Mouse (Mus musculus) hindbrain, embryonic 10.5 days (tissue): ENCODE results near the gene Pappa. TPM values are rescaled to one million over a fixed set of nuclear protein-coding genes. Genes with fewer than 3 reads are reported as not detected.

Experiments used
- DNase-seq: peaks from one replicate; pipeline ENCODE4 v3.0.0-alpha.2; 2017; ENCODE audit warnings: low spot score
- H3K27ac ChIP-seq: fragments of 300-500 bp; sonication (generic); 2 replicates; pipeline ENCODE4 v1.5.1; 2016; ENCODE audit warnings: mild to moderate bottlenecking, moderate library complexity
- H3K27me3 ChIP-seq: fragments of 300-500 bp; sonication (generic); 2 replicates; pipeline ENCODE4 v1.6.1; 2016; ENCODE audit warnings: mild to moderate bottlenecking; ENCODE audit not compliant: poor library complexity, insufficient read depth, severe bottlenecking
- H3K36me3 ChIP-seq: fragments of 300-500 bp; sonication (generic); 2 replicates; pipeline ENCODE4 v1.6.1; 2016; ENCODE audit warnings: mild to moderate bottlenecking, moderate library complexity
- H3K4me1 ChIP-seq: fragments of 300-500 bp; sonication (generic); replicated peaks from 2 replicates; pipeline ENCODE4 v1.6.1; 2016; ENCODE audit warnings: mild to moderate bottlenecking
- H3K4me3 ChIP-seq: fragments of 300-500 bp; sonication (generic); 2 replicates; pipeline ENCODE4 v1.5.1; 2016; ENCODE audit warnings: mild to moderate bottlenecking, moderate library complexity
- H3K9me3 ChIP-seq: fragments of 300-500 bp; sonication (generic); 2 replicates; pipeline ENCODE4 v1.6.1; 2016; ENCODE audit warnings: mild to moderate bottlenecking, moderate library complexity
- WGBS: fragments of 180-500 bp; shearing (Covaris S2); methylation state at CpG from one replicate; pipeline ENCODE4 v1.1.7; 2016; 5-methylcytosine and 5-hydroxymethylcytosine counted together
- polyA plus RNA-seq: library from polyadenylated mRNA; unstranded; fragments of >200 nt; fragmentation: Nextera tagmentation; extraction: Ambion mirVana; gene quantifications from 2 replicates; pipeline ENCODE4 v1.2.1, GENCODE M21; 2016

The Pappa gene
- polyA plus RNA-seq, 1 experiment from 2014 or later: 0.75 TPM

DNA sequence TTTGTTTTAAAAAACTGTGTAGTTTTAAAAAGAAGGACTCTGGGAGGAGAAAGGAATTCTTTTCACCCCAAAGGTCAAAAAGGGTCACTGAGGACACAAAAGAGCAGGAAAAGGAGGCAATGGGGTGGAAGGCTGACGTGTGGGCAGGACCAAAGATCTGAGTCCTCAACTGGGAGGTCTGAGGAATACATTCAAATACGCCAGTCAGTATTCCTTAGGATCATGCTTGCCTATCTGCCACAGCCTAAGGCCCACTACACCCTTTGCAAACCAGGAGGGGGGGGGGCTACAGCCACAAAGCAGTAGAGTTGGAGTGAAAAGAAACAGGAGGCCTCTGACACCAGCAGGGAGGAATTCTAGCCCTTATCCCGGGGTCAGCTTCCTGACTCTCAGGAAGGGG is 121.5 kb downstream of the Pappa start:
- no peaks in the 10 kb centered on the region for H3K36me3 ChIP-seq
- DNase-seq: peak; percentile 56
- no peaks in the 10 kb centered on the region for H3K9me3 ChIP-seq
- H3K4me1 ChIP-seq: peaks cover 41% of the 10 kb centered on the region
- peaks cover 44% of the 10 kb centered on the region for H3K27me3 ChIP-seq
- peak overlapping the region; percentile 67; the same call in 1 of the 2 replicates for H3K27ac ChIP-seq
- H3K4me3 ChIP-seq: no peak overlapping the region
- 4% methylated on average over 3 of the region's 3 CpGs for WGBS

DNA sequence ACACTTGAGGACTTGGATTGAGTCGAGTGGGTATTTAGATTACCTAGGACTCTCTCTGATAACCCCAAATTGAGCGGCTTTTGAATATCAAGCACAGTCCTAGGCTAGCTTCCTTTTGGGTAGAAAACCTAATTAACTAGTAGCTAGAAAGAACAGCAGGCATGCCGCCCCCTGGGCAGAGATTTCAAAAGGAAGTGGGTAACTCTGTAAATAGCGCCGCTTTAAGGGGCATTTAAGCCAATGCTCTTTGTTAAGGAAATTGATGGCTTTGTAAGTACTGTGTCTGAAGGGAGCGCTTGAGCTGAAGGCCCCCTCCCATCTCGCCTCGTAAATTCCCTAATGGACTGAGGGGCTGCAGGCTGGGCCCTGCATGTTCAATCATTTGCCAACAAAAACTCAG is 128.2 kb downstream of the Pappa start:
- H3K9me3 ChIP-seq: no peaks in the 10 kb centered on the region
- peak; percentile 22 for DNase-seq
- 4% methylated on average over 8 of the region's 8 CpGs for WGBS
- H3K36me3 ChIP-seq: no peaks in the 10 kb centered on the region
- H3K4me3 ChIP-seq: no peak overlapping the region
- peaks cover 55% of the 10 kb centered on the region for H3K27me3 ChIP-seq
- no peak overlapping the region for H3K27ac ChIP-seq
- H3K4me1 ChIP-seq: peaks cover 12% of the 10 kb centered on the region

DNA sequence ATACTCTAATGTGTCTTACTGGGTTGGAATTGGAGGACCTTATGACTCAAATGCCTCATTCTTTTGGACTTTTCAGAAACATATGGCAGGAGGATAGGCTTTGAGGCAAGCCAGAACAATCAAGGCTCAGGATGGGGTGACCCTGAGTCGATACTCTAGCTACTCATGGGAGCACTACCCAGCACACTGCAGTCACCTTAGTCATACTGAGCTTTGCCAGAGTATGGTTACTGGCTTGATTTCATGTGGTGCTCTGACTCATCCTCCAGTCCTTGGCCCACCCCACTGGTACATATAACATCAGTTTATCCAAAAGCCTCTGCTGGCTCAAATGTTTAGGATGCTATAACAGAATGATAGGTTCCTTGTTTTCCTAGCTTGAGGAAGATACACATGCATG is 130.1 kb downstream of the Pappa start:
- Histone ChIP-seq H3K4me1 (peaks cover 15% of the 10 kb centered on the region), H3K27ac (no peak overlapping the region), H3K36me3 (no peaks in the 10 kb centered on the region), H3K9me3 (no peaks in the 10 kb centered on the region), H3K27me3 (peaks cover 45% of the 10 kb centered on the region), H3K4me3 (no peak overlapping the region)
- WGBS: 92% methylated on average over 1 of the region's 1 CpGs
- no peak for DNase-seq

DNA sequence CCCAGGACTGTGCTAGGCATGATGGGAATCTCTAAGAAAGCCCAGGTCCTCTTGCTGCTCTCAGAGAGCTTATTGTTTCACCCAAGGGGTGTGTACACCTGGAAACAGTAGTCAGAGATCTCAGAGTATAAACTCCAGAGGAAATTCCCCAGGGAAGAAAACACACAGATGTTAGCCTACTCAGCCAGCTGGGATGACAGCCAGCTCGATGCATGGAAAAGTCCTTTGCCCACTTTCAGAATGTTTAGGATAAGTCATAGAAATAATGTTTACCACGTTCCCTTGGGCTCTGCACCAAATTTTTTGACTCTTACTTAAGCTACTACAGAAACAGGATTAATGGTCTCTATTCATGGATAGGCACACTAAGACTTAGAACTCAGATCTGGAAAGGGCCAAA is 143.1 kb downstream of the Pappa start:
- Histone ChIP-seq H3K4me3 (no peak overlapping the region), H3K4me1 (no peaks in the 10 kb centered on the region), H3K27ac (no peak overlapping the region), H3K27me3 (no peaks in the 10 kb centered on the region), H3K36me3 (no peaks in the 10 kb centered on the region), H3K9me3 (no peaks in the 10 kb centered on the region)
- no peak for DNase-seq
- 76% methylated on average over 2 of the region's 2 CpGs for WGBS

DNA sequence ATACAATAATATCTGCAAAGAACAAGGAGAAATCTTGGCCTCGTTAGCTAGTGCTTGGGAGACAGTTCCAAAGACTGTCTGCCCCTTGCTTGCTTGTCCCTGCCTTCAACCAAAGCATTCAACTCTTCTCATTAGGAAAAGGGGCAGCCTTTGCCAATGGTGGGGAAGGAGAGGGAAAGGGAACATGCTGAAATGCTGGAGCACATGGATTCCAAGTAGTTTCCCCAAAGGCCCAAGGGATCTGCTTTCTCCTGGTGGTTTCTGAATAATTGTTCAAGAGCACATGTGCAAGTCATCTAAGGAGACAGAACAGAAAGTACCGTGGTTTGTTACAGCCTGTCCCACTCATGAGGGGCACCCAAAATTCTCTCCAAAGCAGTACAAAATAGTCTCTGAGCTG is 146.0 kb downstream of the Pappa start:
- no peaks in the 10 kb centered on the region for H3K4me1 ChIP-seq
- no peaks in the 10 kb centered on the region for H3K9me3 ChIP-seq
- DNase-seq: no peak
- no peak overlapping the region for H3K4me3 ChIP-seq
- 83% methylated on average over 2 of the region's 2 CpGs for WGBS
- peaks cover 6% of the 10 kb centered on the region; the same call in 1 of the 2 replicates for H3K27me3 ChIP-seq
- no peak overlapping the region for H3K27ac ChIP-seq
- H3K36me3 ChIP-seq: no peaks in the 10 kb centered on the region

DNA sequence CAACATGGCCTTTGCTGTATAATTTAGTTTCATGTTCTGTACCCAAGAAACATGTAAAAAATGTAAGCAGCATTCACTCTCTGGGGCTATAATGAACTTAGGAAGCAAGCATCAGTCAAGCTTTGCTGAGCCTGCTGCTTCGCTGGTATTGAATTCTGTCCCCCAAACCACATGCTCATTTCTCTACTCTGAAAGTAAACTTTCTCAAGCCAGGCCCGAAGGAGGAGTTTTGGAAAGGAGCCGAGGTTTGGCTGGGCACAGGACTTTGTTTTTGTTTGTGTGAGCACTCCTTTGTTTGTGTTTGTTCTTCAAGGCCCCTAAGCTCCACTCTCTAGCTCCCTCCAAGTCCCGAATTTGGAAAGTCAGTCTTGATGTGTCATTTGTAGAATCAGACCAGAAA is 148.3 kb downstream of the Pappa start:
- H3K36me3 ChIP-seq: no peaks in the 10 kb centered on the region
- 48% methylated on average over 4 of the region's 4 CpGs for WGBS

DNA sequence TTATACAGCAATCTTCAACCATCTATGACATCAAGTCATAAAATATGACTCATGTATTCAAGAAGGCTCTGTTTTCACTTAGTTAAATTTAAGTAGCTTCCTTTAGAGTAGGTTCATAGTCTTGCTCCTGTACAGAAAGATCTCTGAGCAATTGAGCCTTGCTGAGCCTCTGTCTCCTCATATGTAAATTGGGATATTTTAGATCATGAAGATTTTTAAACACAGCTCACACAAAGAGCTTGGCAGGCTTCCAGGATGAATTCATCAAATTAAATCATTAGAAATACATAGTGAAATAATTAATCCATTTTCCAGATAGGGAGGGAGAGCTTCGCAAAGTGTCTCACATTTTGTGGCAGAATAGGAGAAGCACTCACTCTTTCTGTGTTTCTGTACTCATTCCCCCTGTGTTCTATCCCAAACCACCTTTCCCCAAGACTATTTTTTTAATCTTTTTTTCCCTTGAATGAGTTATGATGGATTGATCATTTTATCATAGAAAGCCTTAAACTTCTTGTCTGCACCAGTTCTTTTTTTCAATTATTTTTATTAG is 149.4 kb downstream of the Pappa start:
- no peak for DNase-seq
- no peaks in the 10 kb centered on the region for H3K9me3 ChIP-seq
- H3K4me1 ChIP-seq: peaks cover 7% of the 10 kb centered on the region
- 92% methylated on average over 1 of the region's 1 CpGs for WGBS
- no peak overlapping the region for H3K27ac ChIP-seq
- H3K27me3 ChIP-seq: peaks cover 17% of the 10 kb centered on the region; the same call in 1 of the 2 replicates
- H3K4me3 ChIP-seq: no peak overlapping the region
- H3K36me3 ChIP-seq: no peaks in the 10 kb centered on the region

More for the DNA sequence above, 148.3 kb downstream of the Pappa start:
- H3K27ac ChIP-seq: no peak overlapping the region
- no peaks in the 10 kb centered on the region for H3K4me1 ChIP-seq
- no peak overlapping the region for H3K4me3 ChIP-seq
- no peaks in the 10 kb centered on the region for H3K9me3 ChIP-seq
- DNase-seq: no peak
- peaks cover 17% of the 10 kb centered on the region; the same call in 1 of the 2 replicates for H3K27me3 ChIP-seq

DNA sequence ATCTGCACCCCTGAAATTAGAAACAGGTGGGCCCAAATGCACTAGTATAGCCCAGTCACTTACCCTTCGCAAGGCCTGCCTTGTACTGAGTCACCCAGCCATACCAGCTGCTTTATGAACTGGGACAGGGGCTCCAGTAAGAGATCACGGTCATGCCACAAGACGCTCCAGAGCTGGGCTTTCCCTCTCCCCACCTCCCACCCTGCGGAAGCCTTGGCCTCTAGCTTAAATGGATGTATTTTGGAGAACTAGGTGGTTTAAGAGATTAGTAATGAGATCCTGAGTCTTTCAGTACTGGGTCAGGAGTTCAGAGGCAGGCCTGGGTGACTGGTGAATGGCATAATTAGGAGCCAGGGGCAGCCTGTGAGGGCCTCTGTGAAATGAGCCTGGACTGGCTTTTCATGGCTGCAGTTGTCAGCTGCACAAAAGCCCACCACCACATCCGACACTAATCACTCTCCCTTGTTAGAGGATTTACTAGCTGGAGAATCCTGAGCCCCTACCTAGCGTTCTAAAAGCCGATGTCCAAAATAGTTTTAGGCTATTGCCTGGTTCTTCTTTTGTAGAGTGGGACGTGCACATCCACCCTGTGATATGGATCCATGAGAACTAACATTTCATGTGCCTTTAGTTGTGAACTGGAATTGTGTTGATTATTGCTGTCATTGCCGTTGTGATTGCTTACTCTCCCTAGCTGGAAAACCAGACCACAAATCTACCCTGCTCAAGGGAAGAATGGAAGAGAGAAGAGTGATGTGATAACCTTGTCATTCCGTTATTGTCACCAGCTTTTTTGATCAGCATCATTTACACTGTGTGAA is 154.7 kb downstream of the Pappa start:
- WGBS: 22% methylated on average over 10 of the region's 10 CpGs
- Histone ChIP-seq H3K27me3 (peaks cover 17% of the 10 kb centered on the region; the same call in 1 of the 2 replicates), H3K4me3 (no peak overlapping the region), H3K9me3 (no peaks in the 10 kb centered on the region), H3K36me3 (no peaks in the 10 kb centered on the region), H3K4me1 (peaks cover 29% of the 10 kb centered on the region), H3K27ac (peak overlapping the region; percentile 77; the same call in 1 of the 2 replicates)
- DNase-seq: peak; percentile 56

DNA sequence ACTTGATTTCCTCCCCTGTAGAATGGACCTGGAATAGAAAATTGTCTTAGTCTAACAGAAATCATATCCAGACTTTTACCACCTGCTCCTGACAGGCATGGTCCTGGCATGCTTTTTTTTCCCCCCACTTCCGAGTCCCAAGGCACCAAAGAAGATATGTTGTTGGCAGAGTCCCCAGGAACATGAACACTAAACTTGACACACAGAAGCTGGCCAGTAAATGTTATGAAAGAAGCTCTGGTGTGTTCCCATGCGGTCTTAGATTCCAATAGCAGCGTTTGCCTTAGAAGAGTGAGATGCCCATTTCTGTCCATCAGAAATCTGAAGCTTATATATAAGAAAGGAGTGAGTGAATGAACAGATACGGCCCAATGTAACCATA is 155.3 kb downstream of the Pappa start:
- Histone ChIP-seq H3K27ac (peak overlapping the region; percentile 77; the same call in 1 of the 2 replicates), H3K4me1 (peaks cover 29% of the 10 kb centered on the region), H3K9me3 (no peaks in the 10 kb centered on the region), H3K4me3 (no peak overlapping the region), H3K27me3 (peaks cover 17% of the 10 kb centered on the region; the same call in 1 of the 2 replicates), H3K36me3 (no peaks in the 10 kb centered on the region)
- DNase-seq: no peak
- 68% methylated on average over 4 of the region's 4 CpGs for WGBS

DNA sequence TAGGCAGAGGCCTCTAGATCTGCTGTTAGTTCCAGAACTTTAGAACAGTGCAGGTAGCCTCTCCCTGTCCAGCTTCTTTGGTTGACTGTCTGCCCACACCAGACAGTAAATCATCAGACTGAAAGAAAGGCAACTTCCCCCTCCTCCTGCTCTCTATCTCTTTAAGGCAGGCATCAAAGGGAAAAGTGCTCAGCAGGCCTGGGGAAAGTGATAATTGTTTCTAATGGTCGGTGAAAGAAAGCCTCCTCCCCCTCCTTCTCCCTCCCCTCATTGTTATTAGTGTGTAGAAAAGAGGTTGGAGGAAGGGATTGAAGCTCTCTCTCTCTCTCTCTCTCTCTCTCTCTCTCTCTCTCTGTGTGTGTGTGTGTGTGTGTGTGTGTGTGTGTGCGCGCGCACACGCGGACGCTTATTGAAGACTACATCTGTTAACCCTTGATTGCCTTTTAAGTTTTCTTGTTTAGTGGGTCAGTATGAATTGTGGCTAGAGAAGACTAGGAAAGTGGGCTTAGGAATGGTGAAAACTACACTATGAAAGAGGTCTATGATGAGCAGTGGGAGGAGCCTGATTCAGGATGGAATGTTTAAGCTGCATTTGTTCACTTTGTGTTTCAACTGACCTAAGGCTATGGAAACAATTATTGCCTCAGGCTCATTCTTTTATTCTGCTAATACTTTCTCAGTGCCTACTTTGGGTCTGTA is 156.2 kb downstream of the Pappa start:
- H3K36me3 ChIP-seq: no peaks in the 10 kb centered on the region
- H3K4me1 ChIP-seq: peaks cover 29% of the 10 kb centered on the region

DNA sequence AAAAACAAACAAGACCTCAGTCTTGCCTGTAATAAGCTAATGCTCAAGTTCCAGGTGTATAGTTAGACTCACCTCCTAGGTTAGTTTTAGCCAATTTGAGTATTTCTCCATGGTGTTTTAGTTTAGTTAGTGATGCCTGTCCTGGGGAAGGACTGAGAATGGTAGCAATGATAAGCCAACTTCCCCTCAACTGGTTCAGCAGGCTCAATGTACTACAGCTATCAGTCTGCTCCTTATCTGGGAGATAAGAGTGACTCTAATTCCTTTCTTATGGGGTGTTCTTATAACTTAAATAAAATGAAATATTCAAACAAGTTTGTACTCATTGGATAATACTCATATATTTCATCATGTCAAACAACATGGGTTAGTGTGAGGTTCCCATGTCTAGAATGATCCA is 156.9 kb downstream of the Pappa start:
- Histone ChIP-seq H3K4me3 (no peak overlapping the region), H3K4me1 (peaks cover 29% of the 10 kb centered on the region), H3K27me3 (peaks cover 6% of the 10 kb centered on the region; the same call in 1 of the 2 replicates), H3K36me3 (no peaks in the 10 kb centered on the region), H3K27ac (no peak overlapping the region), H3K9me3 (no peaks in the 10 kb centered on the region)
- DNase-seq: no peak

More for the DNA sequence above, 156.2 kb downstream of the Pappa start:
- DNase-seq: peak; percentile 43
- Histone ChIP-seq H3K27ac (peak overlapping the region; percentile 77), H3K9me3 (no peaks in the 10 kb centered on the region), H3K4me3 (no peak overlapping the region), H3K27me3 (peaks cover 10% of the 10 kb centered on the region; the same call in 1 of the 2 replicates)
- WGBS: 1% methylated on average over 7 of the region's 7 CpGs

DNA sequence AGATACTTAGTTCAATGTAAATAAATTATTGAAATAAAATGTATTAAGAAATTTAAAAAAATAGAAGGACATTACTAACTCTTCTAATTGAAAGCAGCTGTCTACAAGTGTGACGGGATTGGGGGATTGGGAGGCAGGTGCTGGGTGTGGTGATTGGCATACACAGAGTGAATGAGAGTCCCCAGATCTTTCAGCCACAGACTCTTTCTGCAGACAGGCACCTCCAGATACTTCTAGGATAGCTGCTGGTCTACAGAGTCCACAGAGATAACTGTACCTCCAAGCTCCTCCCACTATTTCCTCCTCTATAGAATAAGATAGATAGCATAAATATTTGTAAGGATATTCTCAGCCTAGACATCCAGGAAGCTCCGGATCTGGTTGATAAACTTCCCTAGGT is 159.6 kb downstream of the Pappa start:
- 88% methylated on average over 2 of the region's 2 CpGs for WGBS
- H3K4me1 ChIP-seq: peaks cover 19% of the 10 kb centered on the region
- no peaks in the 10 kb centered on the region for H3K36me3 ChIP-seq
- no peak overlapping the region for H3K27ac ChIP-seq
- peaks cover 6% of the 10 kb centered on the region; the same call in 1 of the 2 replicates for H3K27me3 ChIP-seq
- no peaks in the 10 kb centered on the region for H3K9me3 ChIP-seq
- no peak overlapping the region for H3K4me3 ChIP-seq
- no peak for DNase-seq

DNA sequence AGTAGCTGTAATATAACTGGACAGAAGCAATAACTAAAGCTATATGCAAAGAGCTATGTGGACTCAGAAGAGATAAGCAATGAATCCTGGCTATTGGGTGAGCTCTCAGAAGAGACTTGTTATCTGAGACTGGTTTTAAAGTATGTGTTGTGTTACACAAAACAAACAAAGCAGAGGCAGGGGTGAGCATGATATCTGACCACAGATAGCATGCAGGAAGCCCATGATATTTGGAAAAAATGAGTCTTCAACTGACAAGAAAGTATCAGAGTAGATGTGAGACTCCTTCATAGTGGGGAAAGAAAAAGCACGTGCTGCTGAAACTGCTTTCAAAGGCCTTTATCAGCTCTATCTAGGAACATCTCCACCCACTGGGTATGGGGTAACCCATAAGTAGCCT is 161.2 kb downstream of the Pappa start:
- no peak overlapping the region for H3K4me3 ChIP-seq
- WGBS: 87% methylated on average over 1 of the region's 1 CpGs
- no peaks in the 10 kb centered on the region for H3K9me3 ChIP-seq
- no peak for DNase-seq
- no peak overlapping the region for H3K27ac ChIP-seq
- H3K4me1 ChIP-seq: peaks cover 4% of the 10 kb centered on the region
- no peaks in the 10 kb centered on the region for H3K36me3 ChIP-seq
- peaks cover 6% of the 10 kb centered on the region; the same call in 1 of the 2 replicates for H3K27me3 ChIP-seq
